ENCODE assay signal across 25 mouse cellular contexts in genomic region chr19:43902887-43903286, GRCm38 (mm10).
"Had no signal": no experiment of that assay in that cellular context is flagged by ENCODE, and none has a peak within 500 bp of the region (broad histone marks: within the 10 kb centered on the region; RNA-seq: fewer than 3 reads in every experiment).

No protein-coding gene starts in this region.

- DNase-seq: gastrocnemius, adult 2 months; gastrocnemius, postnatal 10 days; gastrocnemius, postnatal 25 days; heart, adult 18-20 months; heart, postnatal 10 days; kidney, adult 11 months; kidney, adult 2 months; kidney, adult 9 months; kidney, postnatal 14 days; kidney, postnatal 36 days; layer of hippocampus, adult 9-11 months; layer of hippocampus, postnatal 36 days; left cerebral cortex, postnatal 4 days had no signal

- H3K27ac ChIP-seq: gastrocnemius, adult 2 months; heart, embryonic 10.5 days; hindbrain, embryonic 13.5 days; hindbrain, embryonic 15.5 days; hindbrain, postnatal 0 days; kidney, embryonic 15.5 days; kidney, postnatal 0 days; limb, embryonic 13.5 days; limb, embryonic 15.5 days; liver, embryonic 12.5 days; liver, embryonic 14.5 days had no signal

- ATAC-seq: hindbrain, postnatal 0 days; intestine, embryonic 16.5 days; liver, embryonic 12.5 days had no signal

- H3K9me3 ChIP-seq: heart, embryonic 10.5 days; hindbrain, embryonic 13.5 days; hindbrain, embryonic 15.5 days; kidney, embryonic 15.5 days; limb, embryonic 15.5 days; liver, embryonic 12.5 days had no signal

- H3K4me2 ChIP-seq: heart, embryonic 12.5 days; hindbrain, embryonic 13.5 days; hindbrain, embryonic 15.5 days; kidney, embryonic 15.5 days; limb, embryonic 13.5 days; limb, embryonic 15.5 days; liver, embryonic 12.5 days had no signal

- H3K4me3 ChIP-seq: gastrocnemius, adult 2 months; heart, embryonic 10.5 days; heart, embryonic 12.5 days; hindbrain, embryonic 13.5 days; hindbrain, embryonic 15.5 days; kidney, embryonic 15.5 days; limb, embryonic 13.5 days; limb, embryonic 15.5 days; liver, embryonic 12.5 days had no signal

- H3K27me3 ChIP-seq: heart, embryonic 12.5 days; hindbrain, embryonic 13.5 days; hindbrain, embryonic 15.5 days; kidney, embryonic 15.5 days; limb, embryonic 13.5 days; limb, embryonic 15.5 days; liver, embryonic 12.5 days had no signal

- H3K4me1 ChIP-seq: heart, embryonic 12.5 days; hindbrain, embryonic 13.5 days; hindbrain, embryonic 15.5 days; limb, embryonic 13.5 days; limb, embryonic 15.5 days had no signal

- H3K9ac ChIP-seq: heart, embryonic 12.5 days; hindbrain, embryonic 13.5 days; hindbrain, embryonic 15.5 days; kidney, embryonic 15.5 days; limb, embryonic 13.5 days; limb, embryonic 15.5 days; liver, embryonic 12.5 days; liver, embryonic 14.5 days had no signal
